Mouse (Mus musculus) hindlimb bud, embryonic 11.5 days (tissue): ENCODE results near the gene Vmn1r82.

Experiments
- DNase-seq: peaks from one replicate; pipeline ENCODE4 v3.0.0-alpha.2; 2012; ENCODE audit warnings: low read depth, low spot score; ENCODE audit errors: extremely low spot score

The Vmn1r82 gene

DNA sequence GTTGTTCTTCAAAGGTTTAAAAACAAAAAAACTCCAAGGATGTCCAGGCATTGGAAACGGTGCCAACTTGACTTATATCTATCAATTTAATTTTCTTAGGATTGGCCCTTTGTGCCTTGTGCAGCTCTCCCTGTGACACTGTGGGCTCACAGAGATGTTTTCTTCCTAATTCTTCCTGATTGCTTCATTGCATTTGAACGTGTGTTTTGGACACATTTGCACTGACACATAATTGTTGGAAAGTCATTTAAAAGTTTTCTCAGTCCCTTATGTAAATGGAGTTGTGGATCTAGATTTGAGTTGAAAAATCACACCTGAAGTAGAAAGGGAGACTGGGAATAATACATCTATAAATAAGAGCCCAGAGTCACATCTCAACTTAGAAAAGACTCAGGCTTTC lies at the start of gene Vmn1r82:
Gene Vmn1r82 (plus strand): TSS at position 301 of the 400 bp plus-strand sequence.
- DNase-seq = no peak

DNA sequence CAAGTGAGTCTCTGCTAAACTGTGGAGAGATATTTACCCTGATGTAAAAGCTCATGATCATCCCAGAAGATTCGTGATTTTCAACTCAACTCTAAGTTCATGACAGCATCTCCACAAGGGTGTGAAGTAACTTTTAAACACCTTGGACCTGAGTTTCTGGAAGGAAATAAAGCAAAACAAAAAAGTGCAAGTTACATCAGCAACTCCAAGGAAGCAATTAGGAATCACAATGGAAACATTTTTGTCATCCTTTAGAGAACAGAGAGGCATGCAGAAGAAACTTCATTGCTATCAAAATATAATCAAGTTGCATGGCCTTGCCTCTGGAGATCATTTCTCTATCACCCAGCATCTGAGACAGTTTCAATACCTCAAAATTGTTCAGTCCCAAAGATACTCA lies 32.1 kb upstream of the Vmn1r82 start, which contains the start of gene Vmn1r81:
Gene Vmn1r81 (minus strand): TSS at position 101 of the 400 bp plus-strand sequence.
- no peak for DNase-seq

DNA sequence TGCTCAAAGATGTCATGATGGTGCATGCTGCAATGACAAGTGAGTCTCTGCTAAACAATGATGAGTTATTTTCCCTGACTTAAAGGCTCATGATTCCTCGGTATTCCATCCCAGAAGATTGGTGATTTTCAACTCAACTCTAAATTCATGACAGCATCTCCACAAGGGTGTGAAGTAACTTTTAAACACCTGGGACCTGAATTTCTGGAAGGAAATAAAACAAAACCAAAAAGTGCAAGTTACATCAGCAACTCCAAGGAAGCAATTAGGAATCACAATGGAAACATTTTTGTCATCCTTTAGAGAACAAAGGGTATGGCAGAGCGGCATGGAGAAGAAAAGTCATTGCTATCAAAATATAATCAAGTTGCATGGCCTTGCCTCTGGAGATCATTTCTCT lies 29.2 kb downstream of the Vmn1r82 start, which contains the start of gene Vmn1r83:
Gene Vmn1r83 (minus strand): TSS at position 101 of the 400 bp plus-strand sequence.
- no peak for DNase-seq
